8 mouse cellular contexts compared by ENCODE assay signal in the genomic region with DNA sequence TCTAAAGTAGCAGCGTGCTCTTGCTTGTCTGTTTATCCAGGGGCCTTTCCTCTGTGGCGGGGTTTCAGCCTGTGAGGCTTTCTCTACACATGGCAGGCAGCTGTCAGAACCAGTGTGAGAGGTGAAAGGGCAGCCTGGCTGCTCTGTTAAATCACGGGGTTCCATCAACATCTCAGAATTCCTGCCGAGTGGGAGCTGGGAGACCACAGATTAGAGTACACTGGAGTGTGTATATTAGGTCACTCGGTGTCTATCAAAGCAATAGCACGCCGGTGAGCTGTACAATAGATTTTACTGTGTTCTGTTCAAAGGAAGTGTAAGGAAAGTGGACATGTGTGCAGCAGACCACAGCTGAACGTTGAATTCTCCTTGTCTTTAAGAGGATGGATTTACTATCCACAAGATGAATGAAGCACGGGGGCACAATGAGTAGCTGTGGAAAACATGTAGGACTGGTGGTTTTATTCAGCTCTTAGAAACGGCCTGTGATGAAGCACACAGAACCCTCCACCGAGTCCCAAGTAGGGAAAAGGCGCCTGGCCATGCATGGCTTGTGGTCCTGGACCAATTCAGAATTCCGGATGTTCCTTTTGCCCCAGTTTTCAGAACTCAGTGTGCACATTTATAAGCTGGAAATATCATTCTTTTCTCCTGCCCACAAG.
DNase-seq lines count a peak whose midpoint lies in the region; ATAC-seq lines count a peak whose summit lies in the region.

No protein-coding gene starts in this region.

- no peak overlapping the region for H3K4me2 ChIP-seq in heart, embryonic 13.5 days
- no peak overlapping the region for H3K4me2 ChIP-seq in limb, embryonic 12.5 days
- H3K4me2 ChIP-seq in neural tube, embryonic 15.5 days: no peak overlapping the region

- ATAC-seq in heart, embryonic 13.5 days (ENCODE audit: extremely low read depth, insufficient number of reproducible peaks, low FRiP score, low TSS enrichment): no peak
- peak; percentile 67 for ATAC-seq in limb, embryonic 12.5 days (ENCODE audit: insufficient number of reproducible peaks, insufficient read depth, low FRiP score, low TSS enrichment, low read depth)
- ATAC-seq in neural tube, embryonic 15.5 days (ENCODE audit: low FRiP score): peak; percentile 69

- no peak overlapping the region for H3K4me3 ChIP-seq in heart, embryonic 13.5 days
- H3K4me3 ChIP-seq in limb, embryonic 12.5 days (replicated peaks): no peak overlapping the region
- H3K4me3 ChIP-seq in neural tube, embryonic 15.5 days (replicated peaks): no peak overlapping the region

- H3K9ac ChIP-seq in heart, embryonic 13.5 days: no peak overlapping the region
- no peak overlapping the region for H3K9ac ChIP-seq in limb, embryonic 12.5 days (replicated peaks)
- no peak overlapping the region for H3K9ac ChIP-seq in neural tube, embryonic 15.5 days (replicated peaks)

- no peaks in the 10 kb centered on the region for H3K9me3 ChIP-seq in heart, embryonic 13.5 days
- no peaks in the 10 kb centered on the region for H3K9me3 ChIP-seq in limb, embryonic 12.5 days
- no peaks in the 10 kb centered on the region for H3K9me3 ChIP-seq in neural tube, embryonic 15.5 days (replicated peaks)

- no peaks in the 10 kb centered on the region for H3K36me3 ChIP-seq in heart, embryonic 13.5 days
- no peaks in the 10 kb centered on the region for H3K36me3 ChIP-seq in limb, embryonic 12.5 days
- H3K36me3 ChIP-seq in neural tube, embryonic 15.5 days: no peaks in the 10 kb centered on the region

- WGBS in heart, embryonic 13.5 days: 31% methylated on average over 13 of the region's 13 CpGs
- 9% methylated on average over 13 of the region's 13 CpGs for WGBS in limb, embryonic 12.5 days
- 12% methylated on average over 13 of the region's 13 CpGs for WGBS in neural tube, embryonic 15.5 days

- peak; percentile 22 to 37 for DNase-seq in heart, adult 18-20 months
- no peak for DNase-seq in heart, postnatal 25 days (ENCODE audit: low spot score)
- DNase-seq in left cerebral cortex, adult 8-10 months (ENCODE audit: low spot score in 2 of 2): no peak
- no peak for DNase-seq in layer of hippocampus, adult 9-10 months (ENCODE audit: low spot score)
- DNase-seq in layer of hippocampus, adult 8-10 months (ENCODE audit: low spot score in 2 of 2): no peak

- intact Hi-C loops in heart, postnatal 25 days (cut with DNase I): no loop called here

- peak overlapping the region; percentile 12 for H3K27ac ChIP-seq in heart, embryonic 13.5 days (replicated peaks)
- peak overlapping the region; percentile 72 for H3K27ac ChIP-seq in limb, embryonic 12.5 days
- H3K27ac ChIP-seq in neural tube, embryonic 15.5 days (replicated peaks): no peak overlapping the region; the same call in 1 of the 2 replicates

- H3K27me3 ChIP-seq in heart, embryonic 13.5 days (replicated peaks): no peaks in the 10 kb centered on the region
- no peaks in the 10 kb centered on the region for H3K27me3 ChIP-seq in limb, embryonic 12.5 days
- H3K27me3 ChIP-seq in neural tube, embryonic 15.5 days (replicated peaks): peaks cover 26% of the 10 kb centered on the region

- peaks cover 21% of the 10 kb centered on the region for H3K4me1 ChIP-seq in heart, embryonic 13.5 days
- peaks cover 17% of the 10 kb centered on the region for H3K4me1 ChIP-seq in limb, embryonic 12.5 days (replicated peaks)
- H3K4me1 ChIP-seq in neural tube, embryonic 15.5 days: peaks cover 16% of the 10 kb centered on the region

Comparison
In these comparisons a context has a peak if more than half of its experiments do, and no peak if none do; other contexts are left out.
1. DNase-seq: peak in heart, adult 18-20 months (2 of 2); none in heart, postnatal 25 days (single experiment), left cerebral cortex, adult 8-10 months (0 of 2), layer of hippocampus, adult 9-10 months (single experiment) and layer of hippocampus, adult 8-10 months (0 of 2).